Mouse (Mus musculus): Measurements from ENCODE around the gene Slc22a14.

DNA sequence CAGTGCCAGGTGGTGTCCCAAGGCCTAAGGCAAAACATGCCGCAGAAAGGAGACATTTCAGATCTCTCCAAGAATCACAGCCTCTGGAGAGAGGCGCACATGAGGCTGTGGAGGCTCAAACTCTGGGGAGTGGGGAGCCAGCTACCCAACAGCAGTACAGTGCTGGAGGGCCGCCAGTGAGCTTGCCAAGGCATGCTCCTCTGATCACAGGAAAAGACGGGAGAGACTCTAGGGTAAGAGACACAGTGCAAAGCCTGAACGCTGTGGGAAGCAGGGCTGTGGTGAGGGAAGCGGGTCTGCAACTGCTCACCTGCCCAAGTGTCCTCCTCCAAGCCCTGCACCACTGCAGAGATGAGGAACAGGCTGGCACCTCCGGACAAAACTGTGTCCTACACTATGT lies 209.5 kb downstream of the Slc22a14 start:
- no peak for TF ChIP-seq CTCF (IDR thresholded peaks at IDR 0.05; ENCODE audit: low read depth, low read length)
- no peak for TF ChIP-seq POLR2A (IDR thresholded peaks at IDR 0.05; ENCODE audit: extremely low read depth, insufficient read depth, low read length)
